Mouse (Mus musculus) layer of hippocampus, postnatal 25 days (tissue): ENCODE data around the gene Gstz1. TPM values are rescaled to one million over a fixed set of nuclear protein-coding genes. Genes with fewer than 3 reads are reported as not detected.
"Not testable (repeated sequence)": the region's sequence is repeated elsewhere in the genome, so short reads cannot be mapped to it uniquely, and the experiment has no call there.

Experiments
- DNase-seq, 2 experiments: peaks; one replicate each; pipeline ENCODE4 v3.0.0; 2022; ENCODE audit warnings: mixed read lengths in 2 of 2, low spot score in 1 of 2; ENCODE audit errors: extremely low spot score in 1 of 2
- total RNA-seq, 2 experiments: library from RNA; stranded (reverse); gene quantifications; 2 replicates each; pipeline ENCODE4 v1.2.3; 2021

The Gstz1 gene
- total RNA-seq, 2 experiments from 2014 or later = 45.3 to 47.7 TPM

- not testable (repeated sequence) for DNase-seq
Measured at GRCm38 (mm10) chr12:87154448-87154847, 7.5 kb downstream of the Gstz1 start.

GRCm38 (mm10) chr12:87157361-87157760, 10.4 kb downstream of the Gstz1 start:
- no peak for DNase-seq

GRCm38 (mm10) chr12:87158099-87158498, 11.1 kb downstream of the Gstz1 start:
- no peak for DNase-seq

GRCm38 (mm10) chr12:87160310-87160709, 13.3 kb downstream of the Gstz1 start:
- no peak for DNase-seq

GRCm38 (mm10) chr12:87160815-87161214, 13.8 kb downstream of the Gstz1 start:
- DNase-seq = no peak

- no peak for DNase-seq
Measured at GRCm38 (mm10) chr12:87175194-87175946, 28.4 kb downstream of the Gstz1 start.

GRCm38 (mm10) chr12:87177631-87178030, 30.7 kb downstream of the Gstz1 start:
- no peak for DNase-seq

GRCm38 (mm10) chr12:87193008-87193407, 46.0 kb downstream of the Gstz1 start:
- DNase-seq = no peak

GRCm38 (mm10) chr12:87195069-87195468, 48.1 kb downstream of the Gstz1 start:
- DNase-seq = no peak

GRCm38 (mm10) chr12:87196310-87196709, 49.3 kb downstream of the Gstz1 start:
- DNase-seq = no peak

GRCm38 (mm10) chr12:87198792-87199191, 51.8 kb downstream of the Gstz1 start:
- no peak for DNase-seq

GRCm38 (mm10) chr12:87199206-87199972, 52.4 kb downstream of the Gstz1 start, which contains the start of gene Samd15:
Gene Samd15 (plus strand): TSS chr12:87199723.
- DNase-seq = peak; percentile 35 to 39

- DNase-seq = peak; percentile 56 to 59
Measured at GRCm38 (mm10) chr12:87199973-87200586, 53.1 kb downstream of the Gstz1 start, which contains the start of gene Tmed8. Gene Tmed8 (minus strand): TSS chr12:87200454.

- no peak for DNase-seq
Measured at GRCm38 (mm10) chr12:87201694-87202093, 54.7 kb downstream of the Gstz1 start.

GRCm38 (mm10) chr12:87205789-87206188, 58.8 kb downstream of the Gstz1 start:
- not testable (repeated sequence) for DNase-seq

- no peak for DNase-seq
Measured at GRCm38 (mm10) chr12:87212844-87213606, 66.1 kb downstream of the Gstz1 start.
